Mouse (Mus musculus) thymus, adult 2 months (tissue): ENCODE data around the gene Cdh15.

Experiments used
- CTCF ChIP-seq: fragments of 200-500 bp; IDR thresholded peaks from 2 replicates; pipeline ENCODE4 v1.5.1; 2012; ENCODE audit warnings: mild to moderate bottlenecking, control low read depth, low read length, moderate library complexity, borderline replicate concordance; ENCODE audit not compliant: control insufficient read depth, poor library complexity, insufficient read depth; ENCODE audit errors: extremely low read depth
- POLR2A ChIP-seq: fragments of 200-500 bp; IDR thresholded peaks from 2 replicates; pipeline ENCODE4 v1.6.1; 2012; ENCODE audit warnings: mild to moderate bottlenecking, low read length, control low read depth, moderate library complexity; ENCODE audit not compliant: control insufficient read depth, poor library complexity, insufficient read depth; ENCODE audit errors: extremely low read depth

- TF ChIP-seq POLR2A (no peak), CTCF (0 out of 2 replicates have a peak, but pooled peaks have one; percentile 39)
Measured at GRCm38 (mm10) chr8:122812610-122813250, 35.0 kb upstream of the Cdh15 start.
